Mouse (Mus musculus) activated CD4-positive, CD25-positive, alpha-beta regulatory T cell (primary cell): Measurements from ENCODE around the gene Olfr1357. TPM values are rescaled to one million over a fixed set of nuclear protein-coding genes. Genes with fewer than 3 reads are reported as not detected.

Source experiments
- polyA plus RNA-seq, 2 experiments: library from polyadenylated mRNA; unstranded; fragments of 100-300 nt; shearing (Covaris generic); gene quantifications; one replicate each; pipeline ENCODE4 v1.2.1; 2017

The Olfr1357 gene
- polyA plus RNA-seq, result not detected

DNA sequence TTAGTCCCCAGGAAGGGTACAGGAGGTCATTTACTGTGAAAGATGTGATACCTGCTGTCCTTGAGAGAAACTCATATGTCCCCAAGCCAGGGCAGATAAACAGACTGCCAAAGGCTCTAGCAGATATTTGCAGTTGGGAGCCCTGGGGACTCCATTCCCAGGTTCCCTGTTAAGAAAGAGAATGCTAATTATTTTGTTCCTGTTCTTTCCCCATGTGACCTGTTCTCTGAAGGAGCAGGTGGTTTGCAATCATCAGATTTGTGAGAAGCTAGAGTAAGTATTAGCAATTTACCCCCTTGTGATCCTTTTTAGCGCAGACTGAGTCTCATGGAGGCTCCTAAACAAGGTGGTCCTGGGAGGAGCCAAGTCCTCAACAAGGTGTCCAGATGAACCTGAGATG is at the start of gene Olfr1357:
Gene Olfr1357, minus strand, starts transcription at position 101 of the 400 bp plus-strand sequence.

DNA sequence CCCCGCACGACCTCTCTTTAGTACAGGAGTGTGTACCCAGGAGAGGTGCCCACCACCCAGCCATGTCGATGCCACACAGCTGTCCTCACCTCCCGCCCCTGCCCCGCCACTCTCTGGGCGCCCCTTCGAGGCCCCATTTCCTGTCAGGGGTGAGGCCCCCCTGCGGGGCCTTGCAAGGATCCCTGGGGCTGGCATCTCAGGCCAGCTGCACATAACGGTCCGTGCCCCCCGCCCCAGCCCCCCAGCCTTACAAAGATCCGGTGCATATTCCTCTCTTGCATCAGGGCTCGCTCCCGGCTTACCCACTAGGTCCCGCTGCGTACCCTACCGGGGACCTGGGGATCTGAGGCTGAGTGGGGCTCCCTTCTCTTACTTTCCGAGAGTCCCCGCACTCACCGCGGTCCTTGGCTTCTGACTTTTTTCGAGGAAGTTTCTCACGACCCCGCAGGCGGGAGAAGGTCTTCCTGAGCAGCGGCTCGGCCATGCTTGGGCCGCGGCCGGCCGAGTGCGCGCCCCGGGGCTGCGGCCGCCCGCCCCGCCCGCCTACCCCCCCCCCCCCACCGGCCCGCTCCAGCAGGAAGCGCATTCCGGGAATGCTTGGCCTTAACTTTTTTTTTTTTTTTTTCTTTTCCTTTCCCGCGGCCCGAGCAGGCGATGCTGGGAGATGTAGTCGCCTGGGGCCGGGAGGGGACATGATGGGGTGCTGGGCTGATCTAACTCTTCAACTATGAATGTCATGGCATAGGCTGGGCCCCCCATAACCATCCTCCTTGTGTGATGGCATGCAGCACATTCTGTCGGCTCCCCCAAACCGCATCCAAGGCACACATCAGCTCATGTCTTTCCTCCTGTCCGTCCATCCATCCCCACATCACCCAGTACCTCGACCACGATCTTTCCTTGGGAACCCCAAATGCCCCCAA is 26.2 kb downstream of the Olfr1357 start, which contains the start of gene Syde1:
Gene Syde1, minus strand, starts transcription at position 559 of the 923 bp plus-strand sequence.

DNA sequence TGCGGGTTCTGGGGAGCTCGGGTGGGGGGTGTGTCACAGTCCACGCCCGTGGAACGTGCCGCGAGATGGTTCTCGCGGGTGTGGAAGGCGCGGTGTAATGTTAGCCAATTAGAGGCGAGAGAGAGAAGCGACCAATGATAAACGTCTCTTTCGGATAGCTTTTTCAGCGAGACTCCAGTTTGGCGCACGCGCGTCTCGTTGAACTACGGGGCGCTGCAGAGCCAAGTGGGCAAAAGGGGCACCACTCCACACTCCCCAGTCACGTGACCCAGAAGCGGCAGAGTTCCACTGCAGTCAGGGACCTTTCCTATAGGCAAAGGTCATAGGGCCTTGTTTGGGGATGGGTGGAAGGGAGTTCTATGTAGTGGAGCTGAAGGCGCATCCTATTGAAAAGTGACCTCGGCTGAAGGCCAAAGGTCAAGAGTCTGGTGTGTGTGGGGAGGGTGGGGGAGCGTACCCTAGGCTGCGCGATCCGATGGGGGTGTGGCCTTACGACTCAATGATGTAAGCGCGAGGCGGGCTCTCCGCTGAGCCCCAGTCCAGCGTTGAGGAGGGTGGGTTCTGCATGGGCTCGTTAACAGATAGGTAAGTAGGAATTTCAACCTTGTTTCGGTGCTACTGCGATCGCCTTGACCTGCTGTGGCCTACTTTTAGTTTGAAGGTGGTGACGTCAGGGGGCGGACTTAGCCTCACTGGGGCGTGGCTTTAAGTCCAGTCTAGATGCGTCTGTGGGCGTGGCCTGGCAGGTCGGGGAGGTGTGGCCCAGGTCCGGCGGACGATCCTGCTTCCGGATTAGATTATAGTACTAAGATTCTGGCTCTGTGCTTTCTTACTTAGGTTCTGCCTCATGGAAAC is 43.4 kb downstream of the Olfr1357 start, which contains the start of gene Ilvbl:
Gene Ilvbl, plus strand, starts transcription at position 97 of the 855 bp plus-strand sequence.

Other genes with a start within 250 kb of the Olfr1357 start
- gene Rrp1, start 205.0 kb downstream of the Olfr1357 start, polyA plus RNA-seq, result 100 to 1,000 TPM; 257 to 260 TPM
- 100 to 1,000 TPM; 155 to 161 TPM for gene Cstb, start 192.4 kb downstream of the Olfr1357 start, polyA plus RNA-seq
- gene Pdxk, start 153.1 kb downstream of the Olfr1357 start, polyA plus RNA-seq, result 1 to 10 TPM; 7.4 to 8.8 TPM
- not detected for gene Olfr1358, start 100.6 kb downstream of the Olfr1357 start, polyA plus RNA-seq
- gene Ilvbl, start 43.7 kb downstream of the Olfr1357 start, polyA plus RNA-seq, result 10 to 100 TPM; 77.6 to 97.5 TPM
- gene Syde1, start 26.1 kb downstream of the Olfr1357 start, polyA plus RNA-seq, result under 1 TPM; 0.08 to 0.21 TPM
- not detected for gene Casp14, start 100.2 kb upstream of the Olfr1357 start, polyA plus RNA-seq
- not detected for gene Ccdc105, start 135.0 kb upstream of the Olfr1357 start, polyA plus RNA-seq
- under 1 TPM in 1 of 2 experiments, not detected in 1; 0.18 TPM for gene Slc1a6, start 162.4 kb upstream of the Olfr1357 start, polyA plus RNA-seq
- gene Olfr1356, start 234.1 kb upstream of the Olfr1357 start, polyA plus RNA-seq, result not detected